Mouse (Mus musculus) lung, postnatal 4 days (tissue): Measurements from ENCODE around the gene Efl1.
"Not testable (repeated sequence)": the region's sequence is repeated elsewhere in the genome, so short reads cannot be mapped to it uniquely, and the experiment has no call there.

Source experiments
- DNase-seq, 2 experiments: peaks; one replicate each; pipeline ENCODE4 v3.0.0; 2021

Efl1 gene

GRCm38 (mm10) chr7:82764951-82765350 is 116.5 kb downstream of the Efl1 start:
- no peak for DNase-seq

DNA sequence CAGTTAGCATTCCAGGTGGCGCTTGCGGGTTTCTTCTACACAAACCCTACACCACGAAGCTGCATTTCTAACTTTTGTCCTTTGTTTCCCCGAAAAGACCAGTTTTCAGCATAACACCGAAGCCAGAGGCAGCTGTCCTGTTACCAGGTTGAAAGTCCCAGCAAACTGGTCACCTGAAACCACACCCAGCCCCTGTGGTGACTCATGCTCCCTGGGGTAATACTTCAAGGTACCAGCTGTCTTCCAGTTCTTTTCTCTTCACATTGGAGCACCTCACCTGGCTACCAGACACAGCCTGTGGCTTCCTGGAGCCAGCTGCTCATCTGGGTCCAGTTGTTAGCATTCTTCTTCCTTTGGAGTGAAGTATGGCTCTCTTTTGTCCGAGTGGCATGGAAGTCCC is 118.2 kb downstream of the Efl1 start:
- no peak for DNase-seq

GRCm38 (mm10) chr7:82770207-82770606 is 121.8 kb downstream of the Efl1 start:
- DNase-seq: no peak

DNA sequence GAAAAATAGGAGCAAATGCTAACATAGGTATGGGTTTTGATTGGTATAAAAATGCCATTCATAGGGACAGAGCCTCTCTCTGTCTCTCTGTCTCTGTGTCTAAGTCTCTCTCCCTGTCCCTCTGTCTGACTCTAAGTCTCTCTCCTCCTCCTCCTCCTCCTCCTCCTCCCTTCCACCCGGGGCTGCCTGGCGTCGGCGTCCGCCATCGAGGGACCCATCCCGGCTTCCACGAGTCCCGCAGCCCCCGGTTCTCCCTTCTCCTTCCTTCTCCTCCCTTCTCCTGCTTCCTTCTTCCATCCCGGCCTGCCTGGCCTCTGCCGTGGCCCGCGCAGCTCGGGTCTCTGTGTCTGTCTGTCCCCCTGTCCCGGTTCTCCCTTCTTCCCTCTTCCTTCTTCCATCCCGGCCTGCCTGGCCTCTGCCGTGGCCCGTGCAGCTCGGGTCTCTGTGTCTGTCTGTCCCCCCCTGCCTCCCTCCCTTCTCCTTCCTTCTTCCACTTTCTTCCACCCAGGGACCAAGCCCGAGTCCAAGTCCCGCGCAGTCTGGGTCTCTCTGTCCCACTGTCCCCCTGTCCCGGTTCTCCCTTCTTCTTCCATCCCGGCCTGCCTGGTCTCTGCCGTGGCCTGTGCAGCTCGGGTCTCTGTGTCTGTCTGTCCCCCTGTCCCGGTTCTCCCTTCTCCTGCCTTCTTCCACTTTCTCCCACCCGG is 122.7 kb downstream of the Efl1 start:
- not testable (repeated sequence) for DNase-seq

- DNase-seq: not testable (repeated sequence)
Measured at GRCm38 (mm10) chr7:82771661-82772021, 123.2 kb downstream of the Efl1 start.

DNA sequence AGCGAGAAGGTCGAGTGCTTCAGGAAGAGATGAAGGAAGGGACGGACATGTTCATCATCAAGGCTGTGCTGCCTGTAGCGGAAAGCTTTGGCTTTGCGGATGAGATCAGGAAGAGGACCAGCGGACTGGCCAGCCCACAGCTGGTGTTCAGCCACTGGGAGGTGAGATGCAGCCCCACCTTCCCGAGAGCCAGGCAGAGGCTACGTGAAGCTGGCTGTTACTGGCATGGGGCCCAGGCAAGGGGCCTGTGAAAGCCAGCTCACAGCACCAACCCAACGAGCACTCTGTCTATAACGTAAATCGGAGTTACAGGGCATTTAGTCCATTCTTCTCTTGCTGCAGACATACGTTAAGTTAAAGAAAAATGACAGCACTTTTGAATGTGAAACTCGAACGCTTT is 124.1 kb downstream of the Efl1 start:
- DNase-seq: peak in 1 of 2 experiments; percentile 30

GRCm38 (mm10) chr7:82773150-82773549 is 124.7 kb downstream of the Efl1 start:
- no peak for DNase-seq

DNA sequence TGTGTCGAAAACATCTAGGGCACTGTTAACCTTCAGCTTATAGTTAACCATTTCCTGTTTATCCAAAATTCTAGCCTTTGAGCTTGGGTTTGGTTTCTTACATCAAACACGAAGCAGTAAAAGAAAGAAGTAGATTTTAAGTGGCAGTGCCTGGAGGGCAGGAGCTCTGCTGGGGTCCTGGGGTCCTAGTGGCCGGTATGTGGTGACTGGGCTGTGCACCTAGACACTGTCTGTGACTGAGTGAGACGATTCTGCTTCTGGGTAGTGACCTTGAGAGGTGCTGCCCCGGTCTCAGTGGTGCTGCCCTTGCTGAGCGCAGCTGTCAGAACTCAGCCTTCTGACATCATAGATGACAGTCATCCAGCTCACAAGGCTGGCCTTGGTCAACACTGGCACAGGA is 125.5 kb downstream of the Efl1 start:
- DNase-seq: no peak

DNA sequence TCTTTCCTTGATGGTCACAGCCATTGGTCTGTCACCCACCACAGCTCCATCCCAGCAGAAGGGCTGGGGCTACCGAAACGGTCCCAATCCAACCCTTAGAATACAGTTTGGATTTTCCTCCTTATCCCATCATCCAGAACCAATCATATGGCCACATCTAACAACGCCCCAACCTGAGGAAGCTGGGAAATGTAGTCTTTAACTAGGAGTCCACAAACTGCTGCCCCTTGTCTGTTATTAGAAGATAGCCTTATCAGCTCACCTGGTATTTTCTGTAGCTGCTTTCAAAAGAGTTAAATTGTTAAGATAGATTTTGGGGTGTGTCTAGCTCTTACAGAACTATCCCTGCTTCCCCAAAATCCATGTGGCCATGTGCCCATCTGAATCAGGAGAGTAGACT is 126.7 kb downstream of the Efl1 start:
- no peak for DNase-seq

GRCm38 (mm10) chr7:82783071-82783470 is 134.7 kb downstream of the Efl1 start:
- no peak for DNase-seq

GRCm38 (mm10) chr7:82783693-82784092 is 135.3 kb downstream of the Efl1 start:
- DNase-seq: no peak

DNA sequence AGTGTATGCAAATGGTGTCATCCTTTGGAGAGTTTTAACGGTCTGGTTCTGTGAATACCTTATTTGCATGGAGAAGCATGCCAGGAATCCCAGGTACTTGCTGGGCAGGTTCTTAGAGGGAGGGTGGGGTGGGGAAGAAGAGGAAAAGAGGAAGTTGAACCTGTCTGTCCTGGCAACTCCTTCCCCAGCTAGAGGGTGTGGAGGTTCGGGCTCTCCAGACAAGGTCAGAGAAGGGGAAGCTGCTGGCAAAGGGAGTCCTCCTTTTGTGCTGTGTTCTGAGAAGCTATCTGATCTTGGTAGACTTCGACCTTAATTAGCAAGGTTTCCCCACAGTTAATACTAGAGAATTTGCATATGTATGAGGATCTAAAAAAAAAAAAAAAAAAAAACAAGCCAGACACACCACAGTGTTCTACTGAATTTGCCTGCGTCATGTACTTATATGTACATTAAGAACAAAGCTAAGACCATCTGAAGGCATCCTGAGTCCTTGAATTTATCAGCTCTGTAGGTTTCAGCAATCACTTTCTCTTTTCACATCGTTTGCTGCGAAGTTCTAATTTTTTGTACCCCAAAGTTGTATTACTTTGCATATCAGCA is 137.0 kb downstream of the Efl1 start:
- no peak for DNase-seq

- DNase-seq: no peak
Measured at GRCm38 (mm10) chr7:82785970-82786647, 137.7 kb downstream of the Efl1 start.

GRCm38 (mm10) chr7:82792644-82793043 is 144.2 kb downstream of the Efl1 start:
- no peak for DNase-seq

GRCm38 (mm10) chr7:82793111-82793510 is 144.7 kb downstream of the Efl1 start:
- no peak for DNase-seq

DNA sequence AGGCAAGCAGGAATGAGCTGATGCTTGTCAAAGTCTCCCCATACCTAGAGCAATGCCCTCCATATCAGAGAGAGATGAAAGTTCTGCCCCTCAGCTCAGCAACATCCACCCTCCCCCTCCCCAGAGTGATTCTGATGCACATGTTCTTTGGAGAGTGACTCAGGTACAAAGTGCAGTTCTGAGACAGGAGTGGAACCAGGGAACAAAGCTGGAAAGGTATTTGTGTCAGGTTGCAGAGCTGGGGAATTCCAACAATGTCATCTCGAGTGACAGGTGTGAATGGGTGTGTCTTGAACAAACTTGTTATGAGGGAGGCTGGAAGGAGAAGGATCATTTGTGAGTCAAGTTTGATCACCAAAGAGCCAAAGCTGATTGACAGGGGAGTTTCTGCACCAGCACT is 146.1 kb downstream of the Efl1 start:
- no peak for DNase-seq

DNA sequence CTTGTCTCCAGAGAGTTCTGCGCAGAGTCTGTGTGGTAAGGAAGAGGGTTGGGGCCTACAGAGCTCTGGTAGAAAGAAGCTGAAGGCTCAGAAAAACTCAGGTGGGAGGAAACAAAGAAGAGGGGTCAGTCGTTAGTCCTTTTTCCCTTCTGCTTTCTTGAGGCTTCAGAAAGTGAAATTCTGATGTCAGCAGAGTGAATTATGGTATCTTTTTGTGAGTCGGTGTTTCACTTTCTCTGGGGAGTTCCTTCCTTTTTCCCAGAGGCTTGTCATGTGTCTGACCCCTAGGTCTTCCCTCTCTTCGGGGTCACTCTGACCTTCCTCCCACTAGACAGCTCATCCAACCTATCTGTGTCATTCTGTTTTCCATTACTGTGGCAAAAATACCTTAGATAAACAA is 153.8 kb downstream of the Efl1 start:
- no peak for DNase-seq

DNA sequence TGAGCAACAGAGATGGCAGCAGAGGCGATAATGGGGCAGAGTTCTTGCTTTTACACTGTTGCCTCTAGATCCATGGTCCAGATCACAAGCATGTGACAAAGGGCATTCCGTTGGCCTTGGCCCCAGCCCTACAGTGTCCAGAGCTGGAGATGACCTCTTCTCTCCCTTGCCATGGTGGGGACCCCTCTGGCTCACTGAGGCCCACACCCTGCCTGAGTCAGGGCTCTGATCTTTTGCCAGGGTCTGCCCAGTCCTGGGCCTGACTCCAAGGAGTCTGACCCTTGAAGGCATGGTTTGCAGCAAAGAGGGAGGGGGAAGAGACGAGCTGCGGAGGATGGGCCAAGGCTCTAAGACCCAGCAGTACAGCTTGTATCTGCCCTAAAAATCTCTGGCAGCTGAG is 159.8 kb downstream of the Efl1 start:
- peak; percentile 47 to 69 for DNase-seq

- no peak for DNase-seq
Measured at GRCm38 (mm10) chr7:82809126-82809525, 160.7 kb downstream of the Efl1 start.

- no peak for DNase-seq
Measured at GRCm38 (mm10) chr7:82810799-82811139, 162.4 kb downstream of the Efl1 start.

- DNase-seq: peak; percentile 39 to 71
Measured at GRCm38 (mm10) chr7:82811140-82811851, 162.9 kb downstream of the Efl1 start.

GRCm38 (mm10) chr7:82812186-82813155 is 164.1 kb downstream of the Efl1 start:
- DNase-seq: no peak

DNA sequence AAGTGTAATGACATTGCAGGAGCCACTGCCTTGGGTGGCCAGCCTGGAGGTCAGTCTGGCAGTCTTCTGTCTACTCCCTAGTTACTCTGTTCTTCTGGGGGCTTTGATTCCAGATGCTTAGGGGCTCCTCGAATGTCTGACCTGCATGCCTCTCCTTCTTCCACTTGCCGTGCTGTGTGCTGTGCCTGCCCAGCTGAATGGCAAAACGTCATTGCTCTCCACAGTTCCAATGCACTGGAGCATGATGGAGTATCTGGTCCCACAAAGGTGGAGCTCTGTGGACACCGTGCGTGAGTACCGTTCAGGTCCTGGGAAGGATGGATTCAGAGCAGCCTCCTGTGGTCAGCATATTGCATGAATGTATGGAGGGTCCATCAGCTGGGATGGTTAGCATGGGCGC is 171.1 kb downstream of the Efl1 start:
- no peak for DNase-seq
